Mouse (Mus musculus): ENCODE results near the gene Iqsec1.

Iqsec1 gene

DNA sequence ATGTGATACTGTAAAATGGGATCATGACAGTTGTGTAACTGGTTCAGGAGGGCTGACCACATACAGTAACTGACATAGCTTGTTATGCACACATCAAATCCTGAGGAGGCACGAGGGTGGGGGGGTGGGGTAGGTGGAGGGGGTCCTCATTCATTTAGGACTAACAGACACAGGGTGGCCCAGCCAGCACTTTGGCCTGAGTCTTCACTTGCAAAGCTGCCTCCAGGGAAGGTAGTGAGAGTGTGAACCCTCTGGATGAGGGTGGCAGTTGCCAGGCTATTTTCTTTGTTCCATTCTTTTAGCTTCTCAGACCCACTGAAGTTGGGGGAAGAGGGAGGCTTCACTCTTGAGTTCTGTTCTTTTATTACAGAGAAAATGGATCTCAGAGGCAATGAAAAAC is 177.9 kb downstream of the Iqsec1 start:
- no peak for DNase-seq

DNA sequence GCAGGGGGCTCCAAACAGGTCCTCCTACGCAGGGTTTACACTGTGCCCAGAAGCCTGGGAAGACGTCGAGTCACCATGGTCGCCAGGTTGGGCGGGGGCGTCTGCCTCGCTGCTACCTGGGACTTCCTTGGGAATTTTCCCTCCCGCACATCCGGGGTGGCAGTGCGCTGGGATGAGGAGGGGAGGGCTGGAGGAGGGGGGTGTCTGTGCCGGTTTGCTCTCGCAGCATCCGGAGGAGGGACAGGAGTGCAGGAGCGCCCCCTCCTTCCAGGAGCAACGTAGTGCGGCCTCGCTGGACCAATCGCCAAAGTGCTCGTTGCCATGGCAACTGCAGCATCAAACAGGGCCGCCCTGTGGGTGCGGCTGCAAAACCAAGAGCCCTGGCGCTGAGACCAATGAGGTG is 178.5 kb downstream of the Iqsec1 start:
- DNase-seq: peak; percentile 55

DNA sequence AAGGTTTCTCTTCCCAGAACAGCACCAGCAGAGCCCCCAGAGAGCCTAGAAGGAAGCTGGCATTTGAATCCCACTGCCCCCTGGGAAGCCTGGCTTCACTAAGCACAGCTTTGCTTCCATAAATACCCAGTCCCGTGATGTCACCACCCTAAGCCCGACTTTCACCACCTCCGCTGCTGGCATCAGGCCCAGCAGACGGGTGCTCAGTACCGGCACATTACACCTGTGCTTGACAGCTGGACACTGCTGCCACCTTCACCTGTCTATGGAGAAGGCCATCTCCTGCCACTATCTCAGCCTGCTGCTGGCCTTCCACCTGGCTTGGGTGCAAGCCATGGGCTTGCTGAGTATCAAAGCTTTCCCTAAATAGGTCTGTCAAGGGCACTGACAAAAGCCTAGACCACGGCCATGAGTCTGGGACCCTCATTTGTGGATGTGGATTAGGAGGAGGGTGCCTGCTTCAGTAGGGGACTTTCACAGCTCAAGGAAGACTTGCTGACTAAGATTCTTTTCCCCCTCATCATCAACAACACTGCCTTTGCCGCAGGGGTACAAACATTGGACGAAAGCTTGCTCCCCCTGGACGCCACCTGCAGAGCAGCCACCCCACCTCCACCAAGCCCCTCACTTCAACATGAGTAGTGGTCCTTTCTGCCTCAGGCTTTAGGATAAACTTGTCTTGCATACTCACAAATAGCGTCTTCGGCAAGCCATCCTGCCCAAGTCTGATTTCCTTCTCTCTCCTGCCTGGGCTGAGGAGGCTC is 179.2 kb downstream of the Iqsec1 start:
- no peak for DNase-seq

DNA sequence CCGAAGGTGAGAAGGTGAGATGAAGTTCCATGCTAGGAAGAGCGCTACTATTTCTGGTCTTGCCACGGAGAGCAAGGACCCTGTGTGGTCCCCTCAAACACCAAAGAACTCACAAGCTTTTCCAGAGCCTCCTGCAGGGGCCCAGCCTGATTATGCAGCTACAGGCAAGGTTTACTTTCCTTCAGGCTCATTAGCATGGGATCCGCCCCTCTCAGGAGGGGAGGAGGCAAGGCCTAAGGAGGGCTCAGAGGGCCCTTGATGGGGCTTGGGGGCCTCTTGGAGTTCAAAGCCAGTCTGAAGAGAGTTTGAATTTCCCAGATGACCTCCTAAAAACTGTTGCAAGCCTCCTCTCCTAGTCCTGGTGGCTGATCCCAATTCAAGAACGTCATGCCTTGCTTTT is 179.9 kb downstream of the Iqsec1 start:
- no peak for DNase-seq

DNA sequence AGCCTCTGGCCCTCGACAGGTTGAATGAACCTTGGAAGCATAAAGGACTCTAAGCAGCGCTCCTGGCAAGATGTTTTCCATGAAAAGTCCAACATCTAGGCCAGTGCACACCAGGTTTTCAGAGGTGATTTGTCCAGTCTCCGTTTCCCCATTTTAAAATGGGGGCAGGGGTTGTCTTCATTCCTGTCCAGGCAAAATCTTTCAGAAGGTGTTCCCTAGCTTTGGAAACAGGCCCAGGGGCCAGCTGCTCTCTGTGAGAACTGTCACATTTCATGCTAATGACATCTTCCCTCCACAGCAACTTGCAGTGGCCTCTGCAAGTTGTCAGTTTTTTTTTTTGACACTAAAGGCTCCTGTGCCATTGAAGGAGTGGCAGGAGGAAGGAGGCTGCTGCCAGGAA is 180.4 kb downstream of the Iqsec1 start:
- DNase-seq: no peak

DNA sequence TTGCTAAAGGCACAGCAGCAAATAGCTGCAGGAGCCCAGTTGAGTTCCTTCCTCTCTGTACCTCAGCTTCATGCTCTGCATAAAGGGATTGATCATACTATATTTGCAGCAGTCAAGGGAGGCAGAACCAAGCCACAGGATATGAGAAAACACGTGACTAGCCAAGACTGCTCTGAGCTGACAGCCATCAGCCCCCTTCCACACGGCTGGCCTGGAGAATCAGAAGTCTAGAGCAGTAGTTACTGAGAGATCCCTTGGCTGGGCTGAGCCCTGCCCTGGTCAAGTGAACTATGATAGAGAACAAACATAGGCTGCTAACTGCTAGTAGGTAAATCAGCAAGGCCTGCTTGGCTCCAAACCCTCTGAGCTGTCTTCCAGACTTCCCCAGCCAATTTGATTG is 180.9 kb downstream of the Iqsec1 start:
- DNase-seq: no peak

DNA sequence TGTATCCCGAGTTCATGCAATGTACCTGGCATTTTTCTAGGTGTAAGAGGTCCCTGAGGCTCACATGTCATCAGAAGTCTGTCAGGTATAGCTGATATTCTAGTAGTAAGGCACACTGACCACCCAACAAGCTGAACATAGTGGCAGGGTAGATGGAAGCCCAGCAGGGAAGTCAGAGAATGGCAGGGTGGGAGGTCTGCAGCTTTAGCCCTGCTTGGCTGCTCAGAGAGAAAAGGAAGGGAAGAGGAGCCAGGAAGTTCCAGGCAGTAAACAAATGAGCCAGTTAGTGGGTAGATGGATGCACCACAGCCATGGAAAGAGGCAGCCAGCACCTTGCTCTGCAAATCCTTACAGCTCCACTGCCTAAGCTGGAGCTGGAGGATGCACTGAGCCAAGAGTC is 181.7 kb downstream of the Iqsec1 start:
- no peak for DNase-seq

DNA sequence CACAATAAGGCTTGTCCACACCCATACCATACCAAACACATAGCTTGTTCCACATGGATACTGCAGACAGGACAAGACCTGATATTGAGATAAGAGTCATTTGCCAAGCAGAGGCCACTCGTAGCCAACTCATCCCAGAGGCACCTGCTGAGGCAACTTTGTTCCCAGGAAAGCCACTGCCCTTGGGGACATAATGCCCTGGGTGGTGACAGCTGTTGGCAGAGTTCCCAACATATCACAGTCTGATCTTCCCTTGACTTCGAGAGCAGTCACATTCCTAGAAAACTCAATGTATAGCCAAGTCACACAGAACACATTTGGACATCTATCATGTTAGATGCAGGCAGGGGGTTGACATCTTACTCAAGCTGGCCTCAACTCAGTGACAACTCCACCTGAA is 183.4 kb downstream of the Iqsec1 start:
- DNase-seq: no peak

DNA sequence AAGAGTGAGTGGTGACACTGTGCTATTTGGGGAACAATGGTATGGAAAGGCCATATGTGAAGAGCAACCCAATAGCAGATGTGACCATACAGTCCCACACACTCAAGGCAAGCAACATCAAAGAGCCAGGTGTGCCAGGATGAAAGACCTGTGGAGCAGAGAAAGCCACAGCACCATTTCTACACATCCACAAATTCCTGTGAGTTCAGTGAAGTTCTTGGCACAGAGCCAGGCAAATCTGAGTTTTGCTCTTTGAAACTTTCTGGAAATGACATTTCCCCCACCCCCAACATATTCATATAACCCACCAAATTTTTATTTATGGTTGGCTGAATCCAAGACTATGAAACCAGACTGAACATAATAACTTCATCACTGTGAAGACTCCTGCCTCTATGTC is 183.8 kb downstream of the Iqsec1 start:
- no peak for DNase-seq

DNA sequence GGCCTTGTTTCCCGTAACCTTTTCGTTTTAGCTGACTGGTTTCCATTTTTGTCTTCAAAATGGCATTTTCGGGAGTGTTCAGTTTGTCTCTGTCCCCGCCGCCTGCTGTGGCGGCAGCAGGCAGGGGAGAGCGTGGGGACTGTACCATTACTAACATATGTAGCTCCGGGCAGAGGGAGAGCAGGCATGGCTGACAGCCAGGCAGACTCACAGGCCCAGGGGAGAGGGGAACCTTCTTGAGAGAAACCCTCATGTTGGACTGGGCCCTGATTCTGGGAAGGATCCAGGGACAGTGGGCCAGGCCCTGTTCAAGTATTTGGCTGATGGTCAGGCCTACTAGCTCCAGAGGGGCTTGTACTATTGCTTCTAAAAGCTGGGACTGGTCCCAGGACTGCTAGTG is 185.9 kb downstream of the Iqsec1 start:
- no peak for DNase-seq

DNA sequence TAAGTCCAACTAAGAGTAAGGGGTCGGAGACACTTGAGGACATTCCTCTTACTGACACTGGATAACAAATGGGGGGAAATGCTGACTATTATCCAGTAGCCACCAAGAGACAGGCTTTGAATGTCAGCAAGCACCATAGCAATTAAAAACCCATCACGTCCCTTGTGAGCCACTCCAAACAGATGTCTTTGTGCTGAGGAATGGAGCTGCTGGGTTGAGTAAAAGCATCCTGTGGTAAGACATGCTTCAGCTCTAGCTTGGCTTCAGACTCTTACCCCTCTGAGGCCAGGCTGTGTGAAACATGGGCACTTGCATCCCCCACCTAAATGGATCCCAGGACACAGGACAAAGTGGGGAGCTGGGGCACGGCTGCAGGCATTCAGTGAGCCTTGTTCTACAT is 186.4 kb downstream of the Iqsec1 start:
- DNase-seq: no peak

DNA sequence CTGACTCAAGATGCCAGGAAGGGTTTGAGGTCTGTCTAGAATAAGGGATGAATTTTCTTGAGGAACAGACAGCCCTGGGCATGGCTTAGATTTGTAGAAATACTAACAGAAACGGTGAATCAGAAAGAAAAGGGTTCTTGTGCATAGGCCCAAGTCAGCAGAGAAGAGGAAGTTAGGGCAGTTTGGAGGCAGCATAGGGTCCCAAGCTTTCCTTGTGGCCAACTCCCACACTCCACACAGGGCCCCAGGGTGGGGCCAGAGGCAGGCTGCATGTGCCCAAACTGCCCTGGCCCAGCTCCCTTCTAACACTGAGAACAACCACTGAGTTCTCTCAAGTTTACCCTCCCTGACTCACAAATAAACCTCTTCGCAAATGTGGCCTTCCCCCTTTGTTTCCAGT is 187.7 kb downstream of the Iqsec1 start:
- DNase-seq: no peak

DNA sequence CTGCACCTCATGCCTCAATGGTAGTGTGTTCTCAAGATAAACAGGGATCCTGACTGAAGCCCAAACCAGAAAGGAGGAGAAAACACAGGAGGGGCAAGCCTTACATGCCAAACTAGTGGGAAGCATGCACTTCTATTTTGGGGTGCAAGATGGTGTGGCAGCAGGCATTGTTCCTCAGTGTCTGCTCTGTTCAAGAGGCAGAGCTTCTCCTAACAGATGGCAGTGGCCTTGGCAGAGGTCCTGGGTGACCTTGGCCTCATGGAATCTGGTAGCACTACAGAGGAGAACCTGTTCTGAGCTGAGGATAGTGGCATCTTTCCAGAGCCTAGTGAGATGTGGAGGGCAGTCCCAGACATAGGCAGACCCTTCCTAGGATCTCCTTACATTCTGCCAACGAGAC is 189.4 kb downstream of the Iqsec1 start:
- DNase-seq: no peak

DNA sequence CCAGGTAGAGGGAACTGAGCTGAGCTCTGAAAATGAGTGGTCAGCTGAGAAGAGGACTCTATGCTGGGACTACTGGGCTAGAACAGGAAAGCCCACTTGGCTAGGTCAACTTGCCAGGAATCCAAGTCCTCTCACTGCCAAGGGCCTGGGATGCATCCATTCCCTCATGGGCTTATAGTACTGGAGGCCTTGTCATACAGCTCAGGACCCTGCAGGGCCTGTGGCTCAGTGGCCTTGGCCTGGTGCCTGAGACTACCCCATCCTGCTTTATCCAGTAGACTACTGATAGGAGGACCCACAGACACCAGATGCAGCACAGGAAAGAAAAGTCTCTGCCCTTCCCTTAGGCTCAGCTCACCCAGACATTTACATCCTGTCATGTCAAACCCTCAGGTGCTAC is 190.3 kb downstream of the Iqsec1 start:
- DNase-seq: no peak

DNA sequence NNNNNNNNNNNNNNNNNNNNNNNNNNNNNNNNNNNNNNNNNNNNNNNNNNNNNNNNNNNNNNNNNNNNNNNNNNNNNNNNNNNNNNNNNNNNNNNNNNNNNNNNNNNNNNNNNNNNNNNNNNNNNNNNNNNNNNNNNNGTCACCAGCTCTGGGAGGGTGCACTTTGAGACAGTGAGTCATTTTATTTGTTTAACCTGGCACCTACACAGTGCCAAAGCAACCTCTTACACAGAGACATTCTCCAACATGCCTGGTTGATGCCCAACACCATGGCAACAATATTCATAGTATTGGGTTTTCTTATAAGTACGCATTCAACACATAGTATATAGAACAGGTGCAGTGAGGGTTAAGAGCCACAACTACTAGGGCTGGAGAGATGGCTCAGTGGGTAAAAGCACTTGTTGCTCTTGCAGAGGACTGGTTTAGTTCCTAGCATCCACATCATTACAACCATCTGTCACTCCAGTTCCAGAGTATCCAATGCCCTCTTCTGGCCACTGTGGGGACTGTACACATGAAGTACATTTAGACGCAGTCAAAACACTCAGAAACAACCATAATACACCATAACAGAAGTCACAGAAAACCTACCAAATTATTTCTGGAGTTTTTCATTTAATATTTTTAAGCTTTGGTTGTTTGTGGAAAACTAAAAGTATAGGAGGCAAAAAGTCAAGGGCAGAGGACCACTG is 191.4 kb downstream of the Iqsec1 start:
- DNase-seq: no peak

DNA sequence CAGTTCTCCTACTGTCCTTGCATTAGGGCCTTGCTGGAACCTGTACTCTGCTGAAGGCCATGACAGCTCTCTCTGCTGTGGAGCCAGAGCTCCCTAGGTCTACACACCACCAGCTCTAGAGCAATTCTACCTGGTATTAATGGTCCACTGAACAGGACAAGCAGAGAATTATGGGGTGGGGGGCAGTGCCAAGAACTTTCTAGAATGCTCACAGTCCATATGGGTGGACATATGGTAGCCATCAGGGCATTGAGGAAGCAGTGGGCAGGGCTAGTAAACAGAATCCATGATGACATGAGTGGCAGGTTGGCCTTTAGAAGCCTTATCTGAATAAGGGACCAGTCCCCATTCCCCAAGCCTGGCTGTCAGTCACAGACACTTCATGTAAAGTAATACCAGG is 197.6 kb downstream of the Iqsec1 start:
- no peak for DNase-seq

DNA sequence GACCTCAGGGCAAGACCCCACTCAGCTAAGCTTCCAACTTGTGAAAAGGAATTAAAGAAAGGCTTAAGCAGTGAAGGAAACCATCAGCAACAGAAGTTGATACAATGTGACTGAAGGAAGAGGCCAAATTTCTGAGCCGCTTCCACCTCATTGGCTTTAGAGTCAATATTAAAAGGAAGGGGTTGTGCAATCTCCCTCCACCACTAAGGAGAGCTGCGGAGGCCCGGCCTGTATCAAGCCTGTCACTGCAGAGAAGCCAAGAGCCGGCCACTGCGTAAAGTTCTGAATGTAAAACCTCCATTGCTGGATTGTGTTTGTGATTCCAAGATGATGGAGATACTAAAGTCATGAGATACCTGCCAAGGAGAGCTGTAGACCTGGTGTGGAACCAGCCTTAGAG is 199.0 kb downstream of the Iqsec1 start:
- no peak for DNase-seq

DNA sequence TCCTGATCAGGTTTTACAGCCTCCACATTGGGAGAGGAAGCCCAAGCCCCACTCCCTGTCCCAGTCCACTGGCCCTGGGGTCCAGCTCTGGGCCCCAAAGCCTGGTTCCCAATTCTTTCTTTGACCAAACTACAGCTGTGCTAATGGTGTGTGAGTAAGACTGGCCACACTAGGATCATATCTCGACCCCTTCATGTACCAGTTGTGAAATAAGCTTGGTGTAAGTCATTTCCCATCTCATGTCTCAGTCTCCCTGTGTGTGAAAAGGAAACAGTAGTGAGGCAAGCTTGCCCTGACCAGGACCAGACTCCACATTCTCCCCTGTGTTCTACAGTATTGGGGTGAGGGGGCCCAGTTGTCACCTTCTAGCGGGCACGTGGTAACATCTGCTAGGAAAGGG is 200.9 kb downstream of the Iqsec1 start:
- no peak for DNase-seq

DNA sequence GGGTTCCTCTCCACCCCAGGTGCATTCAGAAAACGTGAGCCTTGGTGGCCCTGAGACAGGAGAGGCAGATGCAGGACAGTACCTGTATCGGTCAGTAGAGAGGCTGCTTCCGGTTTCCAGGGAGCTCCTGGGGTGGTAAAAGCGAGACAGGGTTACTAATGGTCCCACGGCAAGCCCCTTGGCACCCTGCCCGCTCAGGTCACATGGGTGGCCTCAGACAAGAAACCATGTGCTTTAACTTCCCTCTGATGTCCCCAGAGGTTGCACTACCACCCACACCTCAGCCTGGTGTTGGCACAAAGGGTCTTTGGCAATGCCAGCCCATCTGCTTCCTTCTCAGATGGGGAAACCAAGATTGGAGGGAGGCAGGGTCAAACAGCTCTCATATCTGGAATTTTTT is 201.4 kb downstream of the Iqsec1 start:
- no peak for DNase-seq

DNA sequence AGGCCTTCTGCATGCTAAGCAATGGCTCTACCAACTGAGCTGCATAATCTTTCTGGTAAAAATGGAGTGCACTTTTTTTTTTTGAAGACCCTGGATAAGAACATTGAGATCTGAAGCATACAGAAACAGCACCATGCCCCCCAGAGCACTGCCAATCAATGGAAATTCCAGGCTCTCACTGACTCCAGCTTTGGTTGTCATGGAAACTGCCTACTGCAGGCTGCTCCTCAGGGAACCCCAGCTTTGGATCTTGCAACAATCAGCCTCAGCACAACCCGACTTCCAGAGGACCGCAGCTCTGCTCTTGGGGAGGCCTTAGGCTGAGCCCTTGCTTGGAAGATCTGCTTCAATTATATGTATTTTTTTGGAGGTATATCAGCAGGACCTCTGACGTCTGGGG is 201.9 kb downstream of the Iqsec1 start:
- no peak for DNase-seq

DNA sequence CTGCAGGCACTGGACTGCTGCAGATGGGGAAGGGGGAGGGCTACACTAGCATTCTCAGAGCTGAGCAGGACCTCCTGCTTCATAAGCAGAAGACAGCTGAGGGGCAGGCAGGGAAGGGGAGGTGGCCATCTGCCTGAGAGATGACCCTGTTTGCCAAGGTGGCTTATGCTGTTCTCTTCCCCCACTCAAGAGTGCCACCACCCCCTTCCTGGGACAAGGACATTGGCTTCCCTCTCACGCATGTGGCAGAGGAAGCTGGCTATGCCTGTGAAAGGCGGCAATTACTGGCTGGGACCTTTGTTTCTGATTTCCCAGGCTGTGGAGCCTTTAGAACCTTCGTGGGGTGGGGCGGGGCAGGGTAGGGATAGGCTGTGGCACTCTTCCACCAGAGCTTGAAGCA is 204.5 kb downstream of the Iqsec1 start:
- DNase-seq: no peak

DNA sequence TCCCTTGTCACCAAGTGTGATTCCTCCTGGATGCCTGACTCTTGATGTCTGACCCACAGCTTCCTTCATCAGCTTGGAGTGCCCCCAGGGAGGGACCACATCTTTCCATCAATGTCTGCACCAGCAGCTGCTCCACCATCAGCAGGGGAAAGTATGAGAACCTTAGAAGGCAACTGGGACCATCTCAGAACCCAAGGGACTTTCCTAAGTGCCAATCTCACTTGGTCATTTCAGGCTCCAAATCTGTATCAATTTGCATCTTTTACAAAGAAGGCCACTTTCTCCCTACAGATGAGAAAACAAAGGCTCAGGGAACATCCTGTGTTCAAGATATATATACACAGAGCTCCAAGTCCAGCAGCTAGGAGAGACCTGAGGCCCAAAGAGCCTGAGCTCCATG is 205.3 kb downstream of the Iqsec1 start:
- DNase-seq: no peak

DNA sequence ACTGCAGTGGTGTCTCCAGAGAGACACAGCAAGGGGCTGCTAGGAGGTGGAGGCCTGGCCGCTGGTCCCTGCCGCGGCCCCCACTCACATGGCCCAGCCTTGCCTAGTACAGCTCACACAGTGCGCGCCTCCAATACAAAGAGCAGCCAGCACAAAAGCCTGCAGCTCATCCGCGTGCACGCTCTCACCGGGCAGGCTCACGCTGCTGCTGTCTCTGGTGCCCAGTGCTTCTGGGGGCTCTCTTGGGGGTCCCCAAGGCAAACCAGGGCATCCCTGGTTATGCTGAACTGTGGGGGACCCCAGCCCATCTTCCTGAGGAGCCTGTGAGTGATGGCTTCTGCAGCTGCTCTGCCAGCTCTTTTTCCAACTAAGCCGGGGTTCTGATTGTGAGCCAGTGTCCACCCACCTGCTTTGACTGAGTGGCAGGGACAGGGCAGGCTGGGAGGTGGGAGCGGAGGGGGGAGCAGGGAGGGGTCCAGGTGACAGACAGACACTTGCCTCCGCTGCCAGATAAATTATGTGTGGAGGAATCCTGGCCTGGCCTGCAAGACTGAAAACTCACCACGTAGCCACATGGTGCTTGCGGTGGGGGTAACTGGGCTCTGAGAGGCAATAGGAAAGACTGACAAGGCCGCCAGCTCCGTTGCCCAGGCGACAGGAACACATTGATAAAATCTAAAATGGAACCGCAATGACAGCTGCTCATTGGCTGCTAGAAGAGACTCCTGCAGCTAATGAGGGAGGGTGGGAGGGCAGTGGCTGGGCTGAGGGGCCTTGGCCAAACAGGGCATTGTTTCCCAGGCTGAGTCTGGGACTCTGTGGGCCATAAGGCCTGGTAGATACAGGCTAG is 206.3 kb downstream of the Iqsec1 start:
- no peak for DNase-seq

DNA sequence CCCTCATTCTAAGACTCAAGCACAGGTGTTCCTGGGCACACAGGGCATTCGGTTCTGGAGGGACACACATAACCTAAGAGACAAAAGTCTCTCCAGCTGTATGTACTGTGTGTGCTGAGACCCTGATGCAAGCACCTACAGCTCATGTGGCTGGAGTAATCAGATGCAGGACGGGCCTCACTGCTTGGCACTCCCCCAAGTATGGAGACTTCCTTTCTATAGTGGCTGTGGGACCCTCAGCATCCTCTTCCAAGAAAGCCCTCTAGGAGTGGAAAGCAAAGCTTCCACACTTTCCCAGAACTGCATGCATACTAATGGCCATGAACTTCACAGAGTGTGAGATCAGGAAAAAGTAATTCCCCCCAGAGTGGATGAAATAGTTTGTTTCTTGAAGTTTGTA is 208.0 kb downstream of the Iqsec1 start:
- DNase-seq: no peak
